Mouse (Mus musculus) urinary bladder, postnatal 10 days (tissue): ENCODE data around the gene Rundc3b.

ENCODE experiments used
- DNase-seq: peaks from one replicate; pipeline ENCODE4 v3.0.0; 2022; ENCODE audit warnings: low spot score

Gene Rundc3b

GRCm38 (mm10) chr5:8488701-8489297 lies 134.0 kb downstream of the Rundc3b start:
- DNase-seq: no peak

DNA sequence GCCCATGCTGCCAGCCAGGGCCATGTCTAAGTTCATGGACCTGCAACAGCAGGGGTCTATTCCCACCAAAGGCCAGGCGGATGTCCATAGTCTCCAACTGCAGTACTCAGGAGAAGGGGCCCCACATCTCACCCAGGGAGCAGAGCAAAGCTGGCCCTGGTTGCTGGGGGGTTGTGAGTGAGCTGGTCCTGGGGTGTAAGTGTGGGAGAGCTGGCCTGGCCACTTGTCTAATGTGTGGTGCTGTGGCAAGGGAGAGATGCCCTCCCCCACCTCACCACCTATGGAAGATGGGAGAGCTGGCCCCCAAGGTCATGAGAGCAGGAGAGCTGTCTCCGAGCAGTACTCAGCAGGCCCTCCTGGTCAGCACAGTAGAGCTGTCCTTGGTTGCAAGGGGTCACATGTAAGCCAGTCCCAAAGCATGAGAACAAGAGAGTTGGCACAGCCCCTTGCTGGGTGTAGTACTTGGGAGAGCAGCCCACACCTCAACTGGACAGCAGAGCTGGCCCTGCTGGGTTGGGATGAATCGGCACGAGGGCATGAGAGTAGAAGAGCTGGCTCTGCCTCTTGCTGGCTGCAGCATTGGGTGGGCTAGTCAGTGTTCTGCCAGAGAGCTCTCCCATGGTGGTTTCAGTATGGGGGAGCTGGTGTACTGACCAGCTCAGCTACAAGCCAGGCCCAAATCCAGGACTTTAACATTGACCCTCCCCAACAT lies 134.6 kb downstream of the Rundc3b start:
- DNase-seq: no peak

DNA sequence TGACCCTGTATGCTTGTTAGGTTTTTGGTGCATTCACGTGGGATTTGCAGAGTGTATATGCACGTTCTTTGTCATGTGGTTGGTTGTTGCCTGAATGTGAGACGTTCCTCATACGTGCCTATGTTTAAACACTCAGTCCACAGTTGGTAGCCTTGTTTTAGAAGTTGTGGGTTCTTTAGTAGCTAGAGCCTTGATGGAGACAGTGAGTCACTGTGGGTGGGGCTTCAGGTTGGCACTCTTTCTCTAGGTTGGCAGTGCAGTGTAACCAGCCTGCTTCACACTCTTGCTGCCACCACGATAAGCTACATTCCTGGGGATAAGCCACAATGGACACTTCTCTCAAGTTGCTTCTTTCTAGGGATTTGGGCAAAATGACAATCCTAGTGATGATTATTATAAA lies 166.2 kb downstream of the Rundc3b start:
- no peak for DNase-seq

DNA sequence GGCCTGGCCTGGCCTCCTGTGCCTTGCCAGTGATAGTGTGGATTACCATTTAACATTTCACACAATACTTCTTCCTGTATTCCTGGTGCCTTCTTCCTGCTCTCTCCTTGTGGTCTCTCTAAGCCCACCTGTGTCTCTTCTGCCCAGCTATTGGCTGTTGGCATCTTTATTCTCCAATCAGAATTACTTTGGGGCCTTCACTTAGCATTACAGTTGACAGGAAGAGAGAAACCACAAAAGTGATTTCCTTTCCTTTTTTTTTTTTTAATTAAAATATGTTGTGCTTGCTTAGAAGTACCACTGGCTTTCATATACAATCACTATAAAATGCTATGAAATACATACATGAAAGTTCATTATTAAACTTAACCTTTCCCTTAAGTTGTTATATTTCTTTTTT lies 167.2 kb downstream of the Rundc3b start:
- DNase-seq: no peak
